Mouse (Mus musculus): ENCODE results near the gene Cd38. TPM values are rescaled to one million over a fixed set of nuclear protein-coding genes. Genes with fewer than 3 reads are reported as not detected.
A peak's percentile ranks its signal among the peaks of the same experiment; 100 is the strongest.

The Cd38 gene
- polyA plus RNA-seq, 2 experiments, result 5.3 to 7.4 TPM

- 84% methylated on average over 3 of the region's 3 CpGs for WGBS
- Histone ChIP-seq H3K27me3 (ENCODE audit: control insufficient read depth, insufficient read depth, low read length) (no peaks in the 10 kb centered on the region), H3K4me2 (replicated peaks; ENCODE audit: low read depth, low read length, severe bottlenecking) (no peak overlapping the region), H3K27ac (replicated peaks; ENCODE audit: low read depth, low read length) (no peak overlapping the region), H3K36me3 (ENCODE audit: control insufficient read depth, insufficient read depth, low read length) (no peaks in the 10 kb centered on the region), H3K9me3 (ENCODE audit: control insufficient read depth, low read length) (no peaks in the 10 kb centered on the region), H3K4me3 (replicated peaks; ENCODE audit: low read length) (no peak overlapping the region), H3K4me1 (ENCODE audit: control insufficient read depth, insufficient read depth, low read length) (peaks cover 7% of the 10 kb centered on the region; the same call in 1 of the 2 replicates), H3K9ac (ENCODE audit: low read depth, low read length, severe bottlenecking) (no peak overlapping the region)
- no peak for TF ChIP-seq POLR2A (IDR thresholded peaks at IDR 0.05; ENCODE audit: borderline replicate concordance, extremely low read depth, insufficient read depth, insufficient read length)
- DNase-seq (ENCODE audit: low spot score) (no peak), ATAC-seq (ENCODE audit: low FRiP score, low read depth) (no peak)
These were observed 45.5 kb upstream of the Cd38 start for GRCm38 (mm10) chr5:43822824-43823223.

- WGBS, result 82% methylated on average over 3 of the region's 3 CpGs
- Histone ChIP-seq H3K4me1 (ENCODE audit: control insufficient read depth, insufficient read depth, low read length) (0 out of 2 replicates have a peak, but pooled peaks cover 3% of the 10 kb centered on the region), H3K36me3 (ENCODE audit: control insufficient read depth, insufficient read depth, low read length) (no peaks in the 10 kb centered on the region), H3K9me3 (ENCODE audit: control insufficient read depth, low read length) (no peaks in the 10 kb centered on the region), H3K27ac (replicated peaks; ENCODE audit: low read depth, low read length) (no peak overlapping the region), H3K9ac (ENCODE audit: low read depth, low read length, severe bottlenecking) (no peak overlapping the region), H3K27me3 (ENCODE audit: control insufficient read depth, insufficient read depth, low read length) (no peaks in the 10 kb centered on the region), H3K4me3 (replicated peaks; ENCODE audit: low read length) (no peak overlapping the region), H3K4me2 (replicated peaks; ENCODE audit: low read depth, low read length, severe bottlenecking) (no peak overlapping the region)
- TF ChIP-seq POLR2A (IDR thresholded peaks at IDR 0.05; ENCODE audit: borderline replicate concordance, extremely low read depth, insufficient read depth, insufficient read length), result no peak
- ATAC-seq (ENCODE audit: low FRiP score, low read depth) (no peak), DNase-seq (ENCODE audit: low spot score) (no peak)
These were observed 43.8 kb upstream of the Cd38 start for GRCm38 (mm10) chr5:43824580-43824979.

GRCm38 (mm10) chr5:43826883-43827282, 41.5 kb upstream of the Cd38 start:
- Histone ChIP-seq H3K27me3 (ENCODE audit: control insufficient read depth, insufficient read depth, low read length) (no peaks in the 10 kb centered on the region), H3K4me2 (replicated peaks; ENCODE audit: low read depth, low read length, severe bottlenecking) (no peak overlapping the region), H3K27ac (replicated peaks; ENCODE audit: low read depth, low read length) (no peak overlapping the region), H3K9ac (ENCODE audit: low read depth, low read length, severe bottlenecking) (no peak overlapping the region), H3K36me3 (ENCODE audit: control insufficient read depth, insufficient read depth, low read length) (no peaks in the 10 kb centered on the region), H3K4me1 (ENCODE audit: control insufficient read depth, insufficient read depth, low read length) (0 out of 2 replicates have a peak, but pooled peaks cover 3% of the 10 kb centered on the region), H3K9me3 (ENCODE audit: control insufficient read depth, low read length) (no peaks in the 10 kb centered on the region), H3K4me3 (replicated peaks; ENCODE audit: low read length) (no peak overlapping the region)
- 76% methylated on average over 2 of the region's 2 CpGs for WGBS
- ATAC-seq (ENCODE audit: low FRiP score, low read depth), result no peak
- DNase-seq (ENCODE audit: low spot score), result no peak
- no peak for TF ChIP-seq POLR2A (IDR thresholded peaks at IDR 0.05; ENCODE audit: borderline replicate concordance, extremely low read depth, insufficient read depth, insufficient read length)

GRCm38 (mm10) chr5:43827366-43827765, 41.0 kb upstream of the Cd38 start:
- 31% methylated on average over 9 of the region's 9 CpGs for WGBS
- no peak for TF ChIP-seq POLR2A (IDR thresholded peaks at IDR 0.05; ENCODE audit: borderline replicate concordance, extremely low read depth, insufficient read depth, insufficient read length)
- ATAC-seq (ENCODE audit: low FRiP score, low read depth), result no peak
- no peak for DNase-seq (ENCODE audit: low spot score)
- H3K36me3 ChIP-seq (ENCODE audit: control insufficient read depth, insufficient read depth, low read length), result no peaks in the 10 kb centered on the region
- H3K4me1 ChIP-seq (ENCODE audit: control insufficient read depth, insufficient read depth, low read length), result 0 out of 2 replicates have a peak, but pooled peaks cover 3% of the 10 kb centered on the region
- no peaks in the 10 kb centered on the region for H3K27me3 ChIP-seq (ENCODE audit: control insufficient read depth, insufficient read depth, low read length)
- no peak overlapping the region for H3K9ac ChIP-seq (ENCODE audit: low read depth, low read length, severe bottlenecking)
- no peak overlapping the region for H3K27ac ChIP-seq (replicated peaks; ENCODE audit: low read depth, low read length)
- H3K4me2 ChIP-seq (replicated peaks; ENCODE audit: low read depth, low read length, severe bottlenecking), result no peak overlapping the region
- no peak overlapping the region for H3K4me3 ChIP-seq (replicated peaks; ENCODE audit: low read length)
- H3K9me3 ChIP-seq (ENCODE audit: control insufficient read depth, low read length), result no peaks in the 10 kb centered on the region

- no peak for DNase-seq (ENCODE audit: low spot score)
- no peak for TF ChIP-seq POLR2A (IDR thresholded peaks at IDR 0.05; ENCODE audit: borderline replicate concordance, extremely low read depth, insufficient read depth, insufficient read length)
- no peaks in the 10 kb centered on the region for H3K4me1 ChIP-seq (ENCODE audit: control insufficient read depth, insufficient read depth, low read length)
- no peak for ATAC-seq (ENCODE audit: low FRiP score, low read depth)
- H3K4me3 ChIP-seq (replicated peaks; ENCODE audit: low read length), result no peak overlapping the region
- no peaks in the 10 kb centered on the region for H3K9me3 ChIP-seq (ENCODE audit: control insufficient read depth, low read length)
- 89% methylated on average over 7 of the region's 7 CpGs for WGBS
- H3K27ac ChIP-seq (replicated peaks; ENCODE audit: low read depth, low read length), result no peak overlapping the region
- no peaks in the 10 kb centered on the region for H3K27me3 ChIP-seq (ENCODE audit: control insufficient read depth, insufficient read depth, low read length)
- no peak overlapping the region for H3K9ac ChIP-seq (ENCODE audit: low read depth, low read length, severe bottlenecking)
- no peaks in the 10 kb centered on the region for H3K36me3 ChIP-seq (ENCODE audit: control insufficient read depth, insufficient read depth, low read length)
- no peak overlapping the region for H3K4me2 ChIP-seq (replicated peaks; ENCODE audit: low read depth, low read length, severe bottlenecking)
These were observed 31.8 kb upstream of the Cd38 start for GRCm38 (mm10) chr5:43836590-43836989.

- 47% methylated on average over 5 of the region's 5 CpGs for WGBS
- H3K9me3 ChIP-seq (ENCODE audit: control insufficient read depth, low read length), result no peaks in the 10 kb centered on the region
- ATAC-seq (ENCODE audit: low FRiP score, low read depth) (no peak), DNase-seq (ENCODE audit: low spot score) (peak; percentile 40)
- H3K36me3 ChIP-seq (ENCODE audit: control insufficient read depth, insufficient read depth, low read length), result no peaks in the 10 kb centered on the region
- no peak overlapping the region for H3K9ac ChIP-seq (ENCODE audit: low read depth, low read length, severe bottlenecking)
- H3K4me1 ChIP-seq (ENCODE audit: control insufficient read depth, insufficient read depth, low read length), result no peaks in the 10 kb centered on the region
- no peak overlapping the region for H3K4me2 ChIP-seq (replicated peaks; ENCODE audit: low read depth, low read length, severe bottlenecking)
- no peak overlapping the region for H3K27ac ChIP-seq (replicated peaks; ENCODE audit: low read depth, low read length)
- TF ChIP-seq POLR2A (IDR thresholded peaks at IDR 0.05; ENCODE audit: borderline replicate concordance, extremely low read depth, insufficient read depth, insufficient read length), result no peak
- no peaks in the 10 kb centered on the region for H3K27me3 ChIP-seq (ENCODE audit: control insufficient read depth, insufficient read depth, low read length)
- H3K4me3 ChIP-seq (replicated peaks; ENCODE audit: low read length), result no peak overlapping the region
These were observed 31.0 kb upstream of the Cd38 start for GRCm38 (mm10) chr5:43837372-43837771.
